Mouse (Mus musculus): ENCODE results near the gene Miox. TPM values are rescaled to one million over a fixed set of nuclear protein-coding genes. Genes with fewer than 3 reads are reported as not detected.

Gene Miox
- polyA plus RNA-seq, 1 experiment from 2014 or later, result not detected

- 74% methylated on average over 4 of the region's 4 CpGs for WGBS
- Histone ChIP-seq H3K27me3 (ENCODE audit: control insufficient read depth, insufficient read depth, low read length) (peaks cover 10% of the 10 kb centered on the region), H3K9ac (ENCODE audit: low read length) (no peak overlapping the region), H3K4me1 (ENCODE audit: control insufficient read depth, insufficient read depth, low read length) (peaks cover 5% of the 10 kb centered on the region; the same call in 1 of the 2 replicates), H3K27ac (ENCODE audit: low read length) (no peak overlapping the region), H3K4me2 (ENCODE audit: low read depth, low read length) (no peak overlapping the region), H3K9me3 (replicated peaks; ENCODE audit: control insufficient read depth, low read length) (no peaks in the 10 kb centered on the region), H3K4me3 (ENCODE audit: low read length) (no peak overlapping the region), H3K36me3 (ENCODE audit: control insufficient read depth, insufficient read depth) (no peaks in the 10 kb centered on the region)
- ATAC-seq (replicated peaks; ENCODE audit: extremely low read depth, insufficient read depth, low FRiP score), result no peak
These were observed 10.5 kb upstream of the Miox start for GRCm38 (mm10) chr15:89323656-89324055.

GRCm38 (mm10) chr15:89326441-89326840 is 7.8 kb upstream of the Miox start:
- WGBS, result 47% methylated on average over 5 of the region's 5 CpGs
- Histone ChIP-seq H3K4me3 (ENCODE audit: low read length) (no peak overlapping the region), H3K27me3 (ENCODE audit: control insufficient read depth, insufficient read depth, low read length) (peaks cover 9% of the 10 kb centered on the region), H3K9ac (ENCODE audit: low read length) (no peak overlapping the region), H3K9me3 (replicated peaks; ENCODE audit: control insufficient read depth, low read length) (no peaks in the 10 kb centered on the region), H3K36me3 (ENCODE audit: control insufficient read depth, insufficient read depth) (no peaks in the 10 kb centered on the region), H3K4me1 (ENCODE audit: control insufficient read depth, insufficient read depth, low read length) (peaks cover 5% of the 10 kb centered on the region; the same call in 1 of the 2 replicates), H3K27ac (ENCODE audit: low read length) (no peak overlapping the region), H3K4me2 (ENCODE audit: low read depth, low read length) (no peak overlapping the region)
- ATAC-seq (replicated peaks; ENCODE audit: extremely low read depth, insufficient read depth, low FRiP score), result no peak

GRCm38 (mm10) chr15:89334774-89335537 is 758 bp downstream of the Miox start:
- Histone ChIP-seq H3K9me3 (replicated peaks; ENCODE audit: control insufficient read depth, low read length) (no peaks in the 10 kb centered on the region), H3K4me2 (ENCODE audit: low read depth, low read length) (no peak overlapping the region), H3K27me3 (ENCODE audit: control insufficient read depth, insufficient read depth, low read length) (no peaks in the 10 kb centered on the region), H3K4me3 (ENCODE audit: low read length) (no peak overlapping the region), H3K27ac (ENCODE audit: low read length) (no peak overlapping the region), H3K4me1 (ENCODE audit: control insufficient read depth, insufficient read depth, low read length) (no peaks in the 10 kb centered on the region), H3K36me3 (ENCODE audit: control insufficient read depth, insufficient read depth) (no peaks in the 10 kb centered on the region), H3K9ac (ENCODE audit: low read length) (no peak overlapping the region)
- no peak for ATAC-seq (replicated peaks; ENCODE audit: extremely low read depth, insufficient read depth, low FRiP score)
- 79% methylated on average over 17 of the region's 17 CpGs for WGBS

- Histone ChIP-seq H3K27ac (ENCODE audit: low read length) (no peak overlapping the region), H3K4me2 (ENCODE audit: low read depth, low read length) (no peak overlapping the region), H3K9ac (ENCODE audit: low read length) (no peak overlapping the region), H3K4me1 (ENCODE audit: control insufficient read depth, insufficient read depth, low read length) (no peaks in the 10 kb centered on the region), H3K4me3 (ENCODE audit: low read length) (no peak overlapping the region), H3K9me3 (replicated peaks; ENCODE audit: control insufficient read depth, low read length) (no peaks in the 10 kb centered on the region), H3K36me3 (ENCODE audit: control insufficient read depth, insufficient read depth) (no peaks in the 10 kb centered on the region), H3K27me3 (ENCODE audit: control insufficient read depth, insufficient read depth, low read length) (no peaks in the 10 kb centered on the region)
- 73% methylated on average over 14 of the region's 14 CpGs for WGBS
- ATAC-seq (replicated peaks; ENCODE audit: extremely low read depth, insufficient read depth, low FRiP score), result no peak
These were observed 2.2 kb downstream of the Miox start for GRCm38 (mm10) chr15:89336422-89336821.

- WGBS, result 82% methylated on average over 2 of the region's 2 CpGs
- Histone ChIP-seq H3K4me2 (ENCODE audit: low read depth, low read length) (no peak overlapping the region), H3K4me1 (ENCODE audit: control insufficient read depth, insufficient read depth, low read length) (no peaks in the 10 kb centered on the region), H3K36me3 (ENCODE audit: control insufficient read depth, insufficient read depth) (no peaks in the 10 kb centered on the region), H3K27me3 (ENCODE audit: control insufficient read depth, insufficient read depth, low read length) (no peaks in the 10 kb centered on the region), H3K4me3 (ENCODE audit: low read length) (no peak overlapping the region), H3K27ac (ENCODE audit: low read length) (no peak overlapping the region), H3K9ac (ENCODE audit: low read length) (no peak overlapping the region), H3K9me3 (replicated peaks; ENCODE audit: control insufficient read depth, low read length) (no peaks in the 10 kb centered on the region)
- no peak for ATAC-seq (replicated peaks; ENCODE audit: extremely low read depth, insufficient read depth, low FRiP score)
These were observed 5.5 kb downstream of the Miox start for GRCm38 (mm10) chr15:89339696-89340095.

GRCm38 (mm10) chr15:89340136-89340535 is 5.9 kb downstream of the Miox start:
- no peak for ATAC-seq (replicated peaks; ENCODE audit: extremely low read depth, insufficient read depth, low FRiP score)
- 74% methylated on average over 3 of the region's 3 CpGs for WGBS
- no peaks in the 10 kb centered on the region for H3K9me3 ChIP-seq (replicated peaks; ENCODE audit: control insufficient read depth, low read length)
- H3K4me2 ChIP-seq (ENCODE audit: low read depth, low read length), result no peak overlapping the region
- no peaks in the 10 kb centered on the region for H3K4me1 ChIP-seq (ENCODE audit: control insufficient read depth, insufficient read depth, low read length)
- no peak overlapping the region for H3K4me3 ChIP-seq (ENCODE audit: low read length)
- H3K27me3 ChIP-seq (ENCODE audit: control insufficient read depth, insufficient read depth, low read length), result no peaks in the 10 kb centered on the region
- no peak overlapping the region for H3K9ac ChIP-seq (ENCODE audit: low read length)
- no peaks in the 10 kb centered on the region for H3K36me3 ChIP-seq (ENCODE audit: control insufficient read depth, insufficient read depth)
- H3K27ac ChIP-seq (ENCODE audit: low read length), result no peak overlapping the region

GRCm38 (mm10) chr15:89341678-89342077 is 7.5 kb downstream of the Miox start:
- no peaks in the 10 kb centered on the region for H3K27me3 ChIP-seq (ENCODE audit: control insufficient read depth, insufficient read depth, low read length)
- no peaks in the 10 kb centered on the region for H3K4me1 ChIP-seq (ENCODE audit: control insufficient read depth, insufficient read depth, low read length)
- no peaks in the 10 kb centered on the region for H3K36me3 ChIP-seq (ENCODE audit: control insufficient read depth, insufficient read depth)
- ATAC-seq (replicated peaks; ENCODE audit: extremely low read depth, insufficient read depth, low FRiP score), result no peak
- H3K27ac ChIP-seq (ENCODE audit: low read length), result no peak overlapping the region
- H3K9me3 ChIP-seq (replicated peaks; ENCODE audit: control insufficient read depth, low read length), result no peaks in the 10 kb centered on the region
- H3K4me3 ChIP-seq (ENCODE audit: low read length), result no peak overlapping the region
- WGBS, result 33% methylated on average over 1 of the region's 1 CpGs
- H3K9ac ChIP-seq (ENCODE audit: low read length), result no peak overlapping the region
- H3K4me2 ChIP-seq (ENCODE audit: low read depth, low read length), result no peak overlapping the region

- Histone ChIP-seq H3K9ac (ENCODE audit: low read length) (no peak overlapping the region), H3K9me3 (replicated peaks; ENCODE audit: control insufficient read depth, low read length) (no peaks in the 10 kb centered on the region), H3K4me3 (ENCODE audit: low read length) (no peak overlapping the region), H3K36me3 (ENCODE audit: control insufficient read depth, insufficient read depth) (no peaks in the 10 kb centered on the region), H3K27me3 (ENCODE audit: control insufficient read depth, insufficient read depth, low read length) (no peaks in the 10 kb centered on the region), H3K27ac (ENCODE audit: low read length) (no peak overlapping the region), H3K4me2 (ENCODE audit: low read depth, low read length) (no peak overlapping the region), H3K4me1 (ENCODE audit: control insufficient read depth, insufficient read depth, low read length) (no peaks in the 10 kb centered on the region)
- ATAC-seq (replicated peaks; ENCODE audit: extremely low read depth, insufficient read depth, low FRiP score), result no peak
- WGBS, result 75% methylated on average over 3 of the region's 3 CpGs
These were observed 9.1 kb downstream of the Miox start for GRCm38 (mm10) chr15:89343325-89343724.

GRCm38 (mm10) chr15:89350447-89350846 is 16.2 kb downstream of the Miox start:
- peak overlapping the region; percentile 32; the same call in 1 of the 2 replicates for H3K27ac ChIP-seq (ENCODE audit: low read length)
- H3K27me3 ChIP-seq (ENCODE audit: control insufficient read depth, insufficient read depth, low read length), result no peaks in the 10 kb centered on the region
- H3K9me3 ChIP-seq (replicated peaks; ENCODE audit: control insufficient read depth, low read length), result no peaks in the 10 kb centered on the region
- H3K4me2 ChIP-seq (ENCODE audit: low read depth, low read length), result no peak overlapping the region
- H3K4me1 ChIP-seq (ENCODE audit: control insufficient read depth, insufficient read depth, low read length), result peaks cover 11% of the 10 kb centered on the region
- no peak for ATAC-seq (replicated peaks; ENCODE audit: extremely low read depth, insufficient read depth, low FRiP score)
- 80% methylated on average over 5 of the region's 5 CpGs for WGBS
- no peak overlapping the region for H3K4me3 ChIP-seq (ENCODE audit: low read length)
- H3K36me3 ChIP-seq (ENCODE audit: control insufficient read depth, insufficient read depth), result peaks cover 33% of the 10 kb centered on the region
- H3K9ac ChIP-seq (ENCODE audit: low read length), result no peak overlapping the region
